Mouse (Mus musculus) fibroblast of lung, adult 2 months (primary cell): Measurements from ENCODE around the gene Vmn1r81.

Experiments used
- DNase-seq: peaks from one replicate; pipeline ENCODE4 v3.0.0-alpha.2; 2011; ENCODE audit warnings: low read depth

Gene Vmn1r81

DNA sequence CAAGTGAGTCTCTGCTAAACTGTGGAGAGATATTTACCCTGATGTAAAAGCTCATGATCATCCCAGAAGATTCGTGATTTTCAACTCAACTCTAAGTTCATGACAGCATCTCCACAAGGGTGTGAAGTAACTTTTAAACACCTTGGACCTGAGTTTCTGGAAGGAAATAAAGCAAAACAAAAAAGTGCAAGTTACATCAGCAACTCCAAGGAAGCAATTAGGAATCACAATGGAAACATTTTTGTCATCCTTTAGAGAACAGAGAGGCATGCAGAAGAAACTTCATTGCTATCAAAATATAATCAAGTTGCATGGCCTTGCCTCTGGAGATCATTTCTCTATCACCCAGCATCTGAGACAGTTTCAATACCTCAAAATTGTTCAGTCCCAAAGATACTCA is at the start of gene Vmn1r81:
Gene Vmn1r81, minus strand, starts transcription at position 101 of the 400 bp plus-strand sequence.
- DNase-seq, result no peak

DNA sequence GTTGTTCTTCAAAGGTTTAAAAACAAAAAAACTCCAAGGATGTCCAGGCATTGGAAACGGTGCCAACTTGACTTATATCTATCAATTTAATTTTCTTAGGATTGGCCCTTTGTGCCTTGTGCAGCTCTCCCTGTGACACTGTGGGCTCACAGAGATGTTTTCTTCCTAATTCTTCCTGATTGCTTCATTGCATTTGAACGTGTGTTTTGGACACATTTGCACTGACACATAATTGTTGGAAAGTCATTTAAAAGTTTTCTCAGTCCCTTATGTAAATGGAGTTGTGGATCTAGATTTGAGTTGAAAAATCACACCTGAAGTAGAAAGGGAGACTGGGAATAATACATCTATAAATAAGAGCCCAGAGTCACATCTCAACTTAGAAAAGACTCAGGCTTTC is 32.1 kb upstream of the Vmn1r81 start, which contains the start of gene Vmn1r82:
Gene Vmn1r82, plus strand, starts transcription at position 301 of the 400 bp plus-strand sequence.
- no peak for DNase-seq

DNA sequence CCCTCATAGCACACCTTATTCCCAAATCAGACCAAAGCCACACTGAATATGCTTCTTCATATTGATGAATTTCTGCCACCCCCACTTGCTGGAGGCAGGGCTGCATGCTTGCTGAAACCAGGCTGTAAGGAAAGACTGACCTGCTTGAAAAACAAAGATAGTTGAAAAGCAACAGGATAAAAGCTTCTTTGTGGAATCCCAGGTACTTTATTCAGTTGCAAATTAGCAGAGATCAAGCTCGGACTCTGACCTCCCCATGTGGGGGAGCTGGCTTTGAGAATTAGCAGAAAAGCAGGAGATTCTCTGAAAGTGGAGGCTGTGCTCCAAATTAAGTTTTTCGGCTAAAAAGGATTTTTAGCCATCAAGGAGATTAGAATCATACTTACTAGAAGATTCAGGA is 63.9 kb downstream of the Vmn1r81 start:
- no peak for DNase-seq
